Mouse (Mus musculus): ENCODE data around the gene Hspa4. TPM values are rescaled to one million over a fixed set of nuclear protein-coding genes. Genes with fewer than 3 reads are reported as not detected.
"Not testable (repeated sequence)": the region's sequence is repeated elsewhere in the genome, so short reads cannot be mapped to it uniquely, and the experiment has no call there.

Hspa4 gene
- polyA plus RNA-seq, 1 experiment from 2014 or later = 137 TPM

GRCm38 (mm10) chr11:53316996-53317395, 16.7 kb upstream of the Hspa4 start:
- Histone ChIP-seq H3K4me2 (ENCODE audit: low read depth, severe bottlenecking) (no peak overlapping the region), H3K4me3 (ENCODE audit: low read depth, low read length) (no peak overlapping the region), H3K9ac (ENCODE audit: low read length) (no peak overlapping the region), H3K27me3 (ENCODE audit: control insufficient read depth, insufficient read depth, low read length) (no peaks in the 10 kb centered on the region), H3K36me3 (ENCODE audit: control insufficient read depth, insufficient read depth, low read length) (no peaks in the 10 kb centered on the region), H3K27ac (replicated peaks; ENCODE audit: low read depth, low read length) (no peak overlapping the region), H3K4me1 (ENCODE audit: control insufficient read depth, insufficient read depth, low read length) (no peaks in the 10 kb centered on the region), H3K9me3 (ENCODE audit: control insufficient read depth, low read length) (no peaks in the 10 kb centered on the region)
- DNase-seq (ENCODE audit: low spot score) (peak; percentile 24), ATAC-seq (ENCODE audit: insufficient number of reproducible peaks, low FRiP score, low TSS enrichment, low read depth) (no peak)
- 39% methylated on average over 6 of the region's 6 CpGs for WGBS

GRCm38 (mm10) chr11:53314770-53315173, 14.5 kb upstream of the Hspa4 start:
- Histone ChIP-seq H3K9me3 (ENCODE audit: control insufficient read depth, low read length) (no peaks in the 10 kb centered on the region), H3K4me3 (ENCODE audit: low read depth, low read length) (no peak overlapping the region), H3K27me3 (ENCODE audit: control insufficient read depth, insufficient read depth, low read length) (no peaks in the 10 kb centered on the region), H3K9ac (ENCODE audit: low read length) (no peak overlapping the region), H3K4me1 (ENCODE audit: control insufficient read depth, insufficient read depth, low read length) (no peaks in the 10 kb centered on the region), H3K4me2 (ENCODE audit: low read depth, severe bottlenecking) (no peak overlapping the region), H3K27ac (replicated peaks; ENCODE audit: low read depth, low read length) (no peak overlapping the region), H3K36me3 (ENCODE audit: control insufficient read depth, insufficient read depth, low read length) (no peaks in the 10 kb centered on the region)
- ATAC-seq (ENCODE audit: insufficient number of reproducible peaks, low FRiP score, low TSS enrichment, low read depth) = no peak
- WGBS = 28% methylated on average over 1 of the region's 1 CpGs
- DNase-seq (ENCODE audit: low spot score) = no peak

- not testable (repeated sequence) for H3K9me3 ChIP-seq (ENCODE audit: control insufficient read depth, low read length); H3K9ac ChIP-seq (ENCODE audit: low read length); H3K36me3 ChIP-seq (ENCODE audit: control insufficient read depth, insufficient read depth, low read length); H3K4me2 ChIP-seq (ENCODE audit: low read depth, severe bottlenecking); H3K27ac ChIP-seq (replicated peaks; ENCODE audit: low read depth, low read length); H3K27me3 ChIP-seq (ENCODE audit: control insufficient read depth, insufficient read depth, low read length); H3K4me1 ChIP-seq (ENCODE audit: control insufficient read depth, insufficient read depth, low read length); ATAC-seq (ENCODE audit: insufficient number of reproducible peaks, low FRiP score, low TSS enrichment, low read depth); DNase-seq (ENCODE audit: low spot score); H3K4me3 ChIP-seq (ENCODE audit: low read depth, low read length)
- WGBS = 86% methylated on average over 1 of the region's 1 CpGs
Observed at GRCm38 (mm10) chr11:53312823-53313222, 12.6 kb upstream of the Hspa4 start.

GRCm38 (mm10) chr11:53311385-53311784, 11.1 kb upstream of the Hspa4 start:
- H3K4me2 ChIP-seq (ENCODE audit: low read depth, severe bottlenecking) = no peak overlapping the region
- no peak overlapping the region for H3K9ac ChIP-seq (ENCODE audit: low read length)
- 52% methylated on average over 1 of the region's 1 CpGs for WGBS
- no peaks in the 10 kb centered on the region for H3K27me3 ChIP-seq (ENCODE audit: control insufficient read depth, insufficient read depth, low read length)
- H3K4me3 ChIP-seq (ENCODE audit: low read depth, low read length) = no peak overlapping the region
- no peaks in the 10 kb centered on the region for H3K4me1 ChIP-seq (ENCODE audit: control insufficient read depth, insufficient read depth, low read length)
- H3K9me3 ChIP-seq (ENCODE audit: control insufficient read depth, low read length) = no peaks in the 10 kb centered on the region
- ATAC-seq (ENCODE audit: insufficient number of reproducible peaks, low FRiP score, low TSS enrichment, low read depth) (no peak), DNase-seq (ENCODE audit: low spot score) (no peak)
- no peaks in the 10 kb centered on the region for H3K36me3 ChIP-seq (ENCODE audit: control insufficient read depth, insufficient read depth, low read length)
- H3K27ac ChIP-seq (replicated peaks; ENCODE audit: low read depth, low read length) = no peak overlapping the region

- DNase-seq (ENCODE audit: low spot score) (no peak), ATAC-seq (ENCODE audit: insufficient number of reproducible peaks, low FRiP score, low TSS enrichment, low read depth) (no peak)
- 63% methylated on average over 2 of the region's 2 CpGs for WGBS
- no peaks in the 10 kb centered on the region for H3K27me3 ChIP-seq (ENCODE audit: control insufficient read depth, insufficient read depth, low read length)
- no peaks in the 10 kb centered on the region for H3K4me1 ChIP-seq (ENCODE audit: control insufficient read depth, insufficient read depth, low read length)
- H3K4me2 ChIP-seq (ENCODE audit: low read depth, severe bottlenecking) = no peak overlapping the region
- no peaks in the 10 kb centered on the region for H3K36me3 ChIP-seq (ENCODE audit: control insufficient read depth, insufficient read depth, low read length)
- no peaks in the 10 kb centered on the region for H3K9me3 ChIP-seq (ENCODE audit: control insufficient read depth, low read length)
- H3K9ac ChIP-seq (ENCODE audit: low read length) = no peak overlapping the region
- no peak overlapping the region for H3K4me3 ChIP-seq (ENCODE audit: low read depth, low read length)
- no peak overlapping the region for H3K27ac ChIP-seq (replicated peaks; ENCODE audit: low read depth, low read length)
Observed at GRCm38 (mm10) chr11:53308884-53309310, 8.6 kb upstream of the Hspa4 start.

- Histone ChIP-seq H3K36me3 (ENCODE audit: control insufficient read depth, insufficient read depth, low read length) (no peaks in the 10 kb centered on the region), H3K4me3 (ENCODE audit: low read depth, low read length) (no peak overlapping the region), H3K4me1 (ENCODE audit: control insufficient read depth, insufficient read depth, low read length) (no peaks in the 10 kb centered on the region), H3K27me3 (ENCODE audit: control insufficient read depth, insufficient read depth, low read length) (no peaks in the 10 kb centered on the region), H3K9ac (ENCODE audit: low read length) (no peak overlapping the region), H3K9me3 (ENCODE audit: control insufficient read depth, low read length) (no peaks in the 10 kb centered on the region), H3K27ac (replicated peaks; ENCODE audit: low read depth, low read length) (no peak overlapping the region), H3K4me2 (ENCODE audit: low read depth, severe bottlenecking) (no peak overlapping the region)
- ATAC-seq (ENCODE audit: insufficient number of reproducible peaks, low FRiP score, low TSS enrichment, low read depth) (no peak), DNase-seq (ENCODE audit: low spot score) (no peak)
Observed at GRCm38 (mm10) chr11:53308251-53308864, 8.1 kb upstream of the Hspa4 start.

GRCm38 (mm10) chr11:53307558-53308065, 7.4 kb upstream of the Hspa4 start:
- no peak overlapping the region for H3K9ac ChIP-seq (ENCODE audit: low read length)
- no peak for ATAC-seq (ENCODE audit: insufficient number of reproducible peaks, low FRiP score, low TSS enrichment, low read depth)

GRCm38 (mm10) chr11:53306965-53307364, 6.7 kb upstream of the Hspa4 start:
- H3K27me3 ChIP-seq (ENCODE audit: control insufficient read depth, insufficient read depth, low read length) = no peaks in the 10 kb centered on the region
- H3K36me3 ChIP-seq (ENCODE audit: control insufficient read depth, insufficient read depth, low read length) = no peaks in the 10 kb centered on the region
- H3K27ac ChIP-seq (replicated peaks; ENCODE audit: low read depth, low read length) = no peak overlapping the region
- no peak for ATAC-seq (ENCODE audit: insufficient number of reproducible peaks, low FRiP score, low TSS enrichment, low read depth)
- DNase-seq (ENCODE audit: low spot score) = no peak
- H3K4me1 ChIP-seq (ENCODE audit: control insufficient read depth, insufficient read depth, low read length) = no peaks in the 10 kb centered on the region
- no peak overlapping the region for H3K4me2 ChIP-seq (ENCODE audit: low read depth, severe bottlenecking)
- no peak overlapping the region for H3K9ac ChIP-seq (ENCODE audit: low read length)
- H3K9me3 ChIP-seq (ENCODE audit: control insufficient read depth, low read length) = no peaks in the 10 kb centered on the region
- H3K4me3 ChIP-seq (ENCODE audit: low read depth, low read length) = no peak overlapping the region
- 97% methylated on average over 2 of the region's 2 CpGs for WGBS

More at GRCm38 (mm10) chr11:53307558-53308065, 7.4 kb upstream of the Hspa4 start:
- Histone ChIP-seq H3K4me3 (ENCODE audit: low read depth, low read length) (no peak overlapping the region), H3K27ac (replicated peaks; ENCODE audit: low read depth, low read length) (no peak overlapping the region), H3K27me3 (ENCODE audit: control insufficient read depth, insufficient read depth, low read length) (no peaks in the 10 kb centered on the region), H3K9me3 (ENCODE audit: control insufficient read depth, low read length) (no peaks in the 10 kb centered on the region), H3K4me2 (ENCODE audit: low read depth, severe bottlenecking) (no peak overlapping the region), H3K4me1 (ENCODE audit: control insufficient read depth, insufficient read depth, low read length) (no peaks in the 10 kb centered on the region), H3K36me3 (ENCODE audit: control insufficient read depth, insufficient read depth, low read length) (no peaks in the 10 kb centered on the region)
- DNase-seq (ENCODE audit: low spot score) = no peak
- 78% methylated on average over 10 of the region's 10 CpGs for WGBS
